Mouse (Mus musculus): ENCODE data around the gene Diaph3.

Gene Diaph3

DNA sequence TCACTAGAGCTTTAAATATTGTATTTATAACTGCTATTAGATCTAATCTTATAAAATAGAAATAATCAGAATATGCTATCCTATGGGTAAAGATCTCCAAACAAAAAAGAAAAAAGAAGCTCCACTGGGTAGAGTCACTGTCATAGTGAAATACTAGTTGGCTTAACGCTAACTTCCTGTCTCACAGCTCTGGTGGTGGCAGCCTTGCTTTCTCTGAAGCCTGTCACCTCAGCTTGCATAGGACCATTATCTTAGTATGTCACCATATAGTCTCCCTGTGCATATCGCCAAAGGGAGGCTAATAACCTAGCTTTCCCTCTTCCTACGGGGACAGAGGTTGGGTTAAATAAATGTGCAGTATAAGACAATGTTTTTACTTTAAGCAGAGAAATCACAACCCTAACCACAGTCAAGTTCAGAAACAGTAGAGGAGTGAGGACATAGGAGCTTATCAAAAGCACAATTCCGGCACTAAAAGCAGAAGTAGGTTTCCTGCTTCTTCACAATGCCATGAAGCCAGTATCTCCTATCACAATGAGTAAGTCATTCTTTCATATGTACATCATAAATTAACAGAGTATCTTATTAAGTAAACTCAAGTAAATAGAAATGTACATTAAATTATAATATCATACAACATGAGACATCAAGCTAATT is 293.8 kb downstream of the Diaph3 start:
- no peak for DNase-seq (ENCODE audit: low spot score)

DNA sequence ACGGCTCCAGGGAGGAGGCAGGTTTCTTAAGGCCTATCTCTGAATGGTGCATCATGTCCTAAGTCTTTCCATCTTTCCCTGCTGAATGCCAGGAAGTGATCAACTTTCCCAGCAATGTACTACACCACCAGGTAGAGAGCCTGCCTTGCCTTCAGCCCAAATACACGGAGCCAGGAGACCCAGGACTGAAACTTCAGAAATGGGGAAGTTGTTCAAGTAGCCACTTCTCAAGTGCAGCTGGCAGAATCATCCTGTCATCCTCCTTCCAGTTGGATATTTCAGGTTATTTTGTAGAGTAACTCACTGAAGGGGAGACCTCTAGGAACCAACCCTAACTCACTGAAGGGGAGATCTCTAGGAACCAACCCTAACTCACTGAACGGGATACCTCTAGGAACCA is 297.0 kb downstream of the Diaph3 start:
- DNase-seq (ENCODE audit: low spot score) = no peak

DNA sequence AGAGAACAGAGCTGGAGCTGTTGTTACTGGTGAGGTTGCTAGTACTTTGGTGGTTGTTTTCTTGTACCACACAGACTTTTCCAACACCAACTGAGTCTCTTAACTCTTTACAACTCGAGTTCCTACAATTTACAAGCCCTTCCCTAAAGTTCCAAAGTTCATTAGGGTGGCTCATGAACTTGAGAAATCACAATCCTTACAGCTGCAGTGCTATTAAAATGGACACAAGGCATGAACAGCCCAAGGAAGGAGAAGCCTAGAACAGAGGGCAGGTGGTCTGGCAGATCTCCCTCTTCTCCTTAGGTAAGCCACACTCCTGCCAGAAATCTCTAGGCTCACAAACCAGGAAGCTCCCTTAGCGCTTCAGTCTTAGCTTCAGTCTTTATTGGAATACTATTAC is 303.4 kb downstream of the Diaph3 start:
- DNase-seq (ENCODE audit: low spot score) = no peak

DNA sequence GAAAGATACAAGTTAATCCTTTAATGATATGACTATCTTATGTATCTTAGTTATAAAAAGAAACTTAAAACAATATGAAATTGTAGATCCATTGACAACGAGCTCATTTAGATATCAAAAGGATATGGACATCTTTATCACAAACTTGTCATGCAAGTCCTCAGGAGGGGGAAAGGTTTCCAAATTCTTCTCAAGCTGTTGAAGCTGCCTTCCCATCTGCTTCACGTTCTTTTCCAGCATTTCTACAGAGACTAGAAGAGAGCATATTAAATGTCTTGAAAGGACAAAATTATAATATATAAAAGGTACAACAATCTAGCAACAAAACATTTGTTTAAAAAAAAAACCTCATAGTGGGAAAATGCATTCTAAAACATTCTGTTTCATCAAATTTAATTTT is 306.2 kb downstream of the Diaph3 start:
- DNase-seq (ENCODE audit: low spot score) = no peak

DNA sequence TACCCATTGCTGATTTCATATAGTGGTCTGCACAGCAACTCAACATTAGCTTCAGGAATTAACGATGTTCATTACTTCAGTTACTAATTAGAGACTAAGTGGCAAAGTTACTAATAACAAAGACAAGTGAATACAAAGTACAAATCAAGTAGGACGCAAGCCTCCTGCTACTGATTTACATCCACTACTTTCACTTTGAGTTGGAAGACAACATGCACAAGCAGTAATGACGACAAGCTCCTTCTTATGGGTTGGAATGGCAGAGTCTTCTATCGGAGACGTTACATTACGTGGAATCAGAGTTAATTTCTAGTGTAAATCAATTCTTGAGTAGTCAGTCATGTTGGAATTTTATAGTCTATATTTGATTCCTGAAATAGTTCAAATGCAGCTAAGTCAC is 306.8 kb downstream of the Diaph3 start:
- no peak for DNase-seq (ENCODE audit: low spot score)

DNA sequence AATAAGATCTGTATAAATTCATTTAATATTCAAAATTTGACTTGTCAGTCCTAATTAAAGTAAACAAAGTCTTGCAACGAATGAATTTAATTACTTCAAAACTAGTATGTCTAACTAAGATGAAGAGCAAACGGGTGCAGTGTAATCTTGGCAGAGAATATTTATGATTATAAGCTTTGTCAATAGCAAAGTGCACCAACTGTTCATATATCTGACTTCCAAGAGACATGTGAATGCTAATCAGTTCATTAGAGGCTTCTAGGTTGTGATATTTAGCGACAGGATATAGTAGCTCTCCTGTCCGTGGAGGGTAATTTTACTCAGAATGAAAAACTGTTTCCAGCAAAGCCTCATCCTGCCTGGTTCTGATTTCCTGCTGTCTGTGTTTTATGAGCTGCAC is 308.0 kb downstream of the Diaph3 start:
- DNase-seq (ENCODE audit: low spot score) = no peak

DNA sequence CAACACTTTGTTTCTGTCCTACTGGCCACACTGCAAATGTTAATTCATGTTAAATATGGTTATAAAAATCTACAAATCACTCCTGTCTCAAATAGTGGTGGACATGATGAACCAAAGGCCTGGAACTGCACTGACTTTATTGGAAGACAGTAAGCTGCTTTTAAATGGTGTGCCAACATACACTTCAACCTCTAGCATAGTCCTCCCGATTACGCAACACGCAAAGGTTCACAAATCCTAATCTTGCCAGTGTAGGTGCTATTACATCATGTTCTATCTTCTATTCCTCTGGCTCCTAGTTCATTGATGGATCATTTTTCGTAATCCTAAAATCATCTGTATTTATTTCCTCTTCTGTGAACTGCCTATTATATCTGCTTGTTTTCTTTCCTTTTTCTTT is 324.8 kb downstream of the Diaph3 start:
- DNase-seq (ENCODE audit: low spot score) = no peak

DNA sequence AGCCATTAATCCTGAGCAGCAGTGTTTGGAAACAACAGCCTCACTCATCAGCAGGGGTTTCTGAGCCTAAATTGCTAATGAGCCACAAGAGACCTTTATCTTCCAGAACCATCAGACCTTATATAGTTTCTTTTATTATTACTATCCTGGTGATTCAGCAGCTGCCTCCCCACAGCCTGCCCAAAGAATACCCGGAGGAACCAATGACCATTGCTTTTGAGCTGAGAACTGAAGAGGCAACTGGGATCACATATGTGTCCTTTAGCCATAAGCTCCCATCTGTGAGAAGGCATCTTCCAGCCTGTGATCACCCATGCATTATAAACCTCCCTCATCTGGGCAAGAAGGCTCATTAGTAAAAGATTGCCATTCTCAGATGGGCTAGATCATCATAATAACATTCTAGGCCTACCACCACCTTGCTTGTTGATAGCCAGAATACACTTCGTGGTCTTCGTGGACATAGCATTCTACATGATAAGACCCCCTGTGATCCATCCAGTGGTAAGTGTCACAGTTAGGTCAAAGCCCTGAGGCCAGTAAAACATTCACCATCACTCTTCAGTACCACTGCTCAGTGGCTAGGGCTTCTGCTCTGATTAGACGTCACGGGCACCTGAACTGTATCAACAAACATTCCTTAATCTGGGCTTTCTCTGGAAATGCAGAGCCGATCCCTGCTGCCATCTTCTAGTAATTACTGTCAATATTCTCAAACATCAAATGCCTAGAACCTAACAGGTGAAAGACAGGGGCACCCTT is 352.0 kb downstream of the Diaph3 start:
- no peak for DNase-seq (ENCODE audit: low spot score)

DNA sequence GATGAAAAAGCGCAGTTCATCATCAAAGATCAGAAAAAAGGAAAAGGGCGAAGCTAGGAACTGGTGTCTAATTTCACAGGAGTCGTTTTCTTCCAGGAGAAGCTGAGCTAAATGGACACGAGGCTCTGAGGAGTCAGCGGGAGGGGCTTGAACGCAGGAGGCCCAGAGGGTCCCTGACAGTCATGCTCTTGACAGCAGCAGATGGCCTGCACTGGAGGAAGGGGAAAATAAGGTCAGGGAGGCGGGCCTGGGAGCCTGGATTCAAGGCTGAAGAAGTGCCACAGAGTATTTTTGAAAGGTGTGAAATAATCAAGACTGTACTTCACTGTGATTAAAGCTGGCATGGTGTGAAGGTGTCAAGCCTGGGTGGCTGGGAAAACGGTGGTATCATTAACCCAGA is 354.2 kb downstream of the Diaph3 start:
- peak; percentile 75 for DNase-seq (ENCODE audit: low spot score)

DNA sequence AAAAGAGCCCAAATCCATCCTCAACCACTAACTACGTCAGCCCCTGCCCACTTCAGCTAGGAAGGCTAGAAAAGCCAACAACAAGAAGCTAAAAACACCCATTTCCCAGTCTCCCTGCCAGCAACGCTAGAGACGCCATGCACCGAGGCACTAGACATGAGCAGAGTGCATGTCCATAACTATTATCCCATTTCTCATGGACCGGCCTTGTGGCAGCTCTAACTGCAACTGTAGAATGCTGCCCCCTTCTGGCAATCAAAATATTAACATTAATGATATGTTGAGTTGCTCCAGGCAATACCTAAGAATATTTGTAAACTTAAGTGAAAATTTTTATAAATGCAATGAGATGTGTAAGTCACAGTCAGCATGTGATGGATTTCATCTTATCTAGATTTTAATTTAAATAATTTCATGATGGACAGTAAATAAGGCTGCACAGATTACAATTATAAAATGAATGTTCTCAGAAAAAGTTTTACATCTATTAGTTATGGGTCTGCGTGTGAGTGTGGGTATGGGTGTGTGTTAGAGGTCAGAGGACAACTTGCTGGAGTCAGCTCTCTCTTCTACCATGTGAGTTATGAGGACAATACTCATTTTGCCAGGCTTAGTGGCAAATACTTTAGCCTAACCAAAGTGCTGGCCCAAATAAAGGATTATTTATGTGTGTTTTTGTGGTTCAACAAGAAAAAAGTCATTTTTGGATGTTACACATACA is 359.3 kb downstream of the Diaph3 start:
- peak; percentile 84 for DNase-seq (ENCODE audit: low spot score)

DNA sequence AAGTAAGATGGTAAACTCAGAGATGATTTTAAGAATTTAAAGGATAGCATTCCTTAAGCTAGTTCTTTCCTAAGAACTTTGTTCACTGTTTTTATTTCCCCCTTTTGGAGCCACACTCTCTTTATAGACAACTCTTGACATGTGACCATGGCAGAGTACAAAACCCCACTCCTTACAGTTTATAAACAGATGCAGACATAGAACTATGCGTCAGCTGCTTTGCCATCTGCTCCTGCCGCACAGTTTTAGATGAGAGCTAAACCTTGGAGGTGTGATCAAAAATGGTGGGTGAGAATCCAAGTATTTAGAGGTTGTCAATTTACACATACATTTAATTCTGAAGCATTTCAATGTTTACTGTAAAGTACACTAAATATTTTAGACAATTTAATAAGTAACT is 367.7 kb downstream of the Diaph3 start:
- no peak for DNase-seq (ENCODE audit: low spot score)

DNA sequence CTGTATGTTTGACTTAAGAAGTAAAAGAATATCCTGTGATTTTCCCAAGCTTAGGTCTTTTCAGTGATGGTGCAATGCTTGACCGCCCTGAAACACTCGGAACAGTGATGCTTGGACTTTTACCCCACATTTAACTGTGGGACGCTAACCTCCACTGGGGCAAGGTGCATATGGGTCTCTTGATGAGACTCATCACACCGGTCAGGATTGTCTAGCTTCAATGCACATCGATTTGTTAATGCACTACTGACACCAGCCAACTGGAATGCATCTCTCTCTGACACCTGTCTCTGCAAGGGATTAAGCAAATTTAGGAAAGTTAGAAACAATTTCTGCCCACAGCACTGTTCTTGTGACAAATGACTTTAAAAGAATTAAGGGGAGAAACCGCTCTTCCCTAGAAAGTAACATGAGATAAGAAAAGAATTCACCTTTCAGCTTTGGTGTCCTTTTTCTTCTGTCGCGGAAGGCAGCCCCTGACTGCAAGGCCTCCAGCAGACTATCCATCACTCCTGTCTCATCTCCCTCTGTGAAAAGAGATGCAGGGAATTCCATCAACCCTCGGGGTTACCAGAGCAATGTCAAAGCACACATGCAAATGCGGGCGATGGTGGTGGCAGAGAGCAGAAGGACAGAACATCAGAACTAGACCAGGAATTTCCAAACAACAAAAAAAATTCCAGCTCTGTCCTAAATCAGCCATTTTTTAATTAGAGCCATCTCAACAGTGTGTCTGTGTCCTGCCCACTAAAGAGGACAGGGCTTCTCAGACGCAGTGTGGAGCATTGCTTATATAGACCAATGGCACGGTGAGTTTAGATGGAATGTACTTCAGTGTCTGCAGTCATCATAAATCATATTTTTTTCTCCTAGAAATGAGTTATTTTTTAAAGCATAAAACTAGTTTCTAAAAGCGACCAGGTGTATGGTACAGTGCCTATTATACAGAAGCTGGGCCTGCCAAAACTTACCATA is 368.6 kb downstream of the Diaph3 start:
- DNase-seq (ENCODE audit: low spot score) = peak; percentile 55

DNA sequence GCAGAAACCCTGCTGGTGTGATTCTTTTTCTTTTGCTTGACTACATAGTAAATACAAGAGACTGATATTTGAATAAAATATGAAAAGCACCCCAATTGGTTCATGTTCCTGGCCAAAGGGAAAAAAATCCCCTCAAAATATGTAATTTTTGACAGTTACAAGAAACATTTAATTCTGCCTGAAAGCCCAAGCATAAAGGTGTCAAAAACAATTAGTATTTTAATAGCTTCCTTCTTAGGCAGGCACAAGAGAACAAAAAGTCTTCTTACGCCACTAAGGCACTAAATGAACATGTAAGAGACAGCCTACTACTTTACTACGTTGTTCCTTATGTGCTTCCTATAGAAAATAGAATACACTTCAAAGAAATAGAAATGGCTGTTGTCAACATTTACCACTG is 376.7 kb downstream of the Diaph3 start:
- DNase-seq (ENCODE audit: low spot score) = no peak

DNA sequence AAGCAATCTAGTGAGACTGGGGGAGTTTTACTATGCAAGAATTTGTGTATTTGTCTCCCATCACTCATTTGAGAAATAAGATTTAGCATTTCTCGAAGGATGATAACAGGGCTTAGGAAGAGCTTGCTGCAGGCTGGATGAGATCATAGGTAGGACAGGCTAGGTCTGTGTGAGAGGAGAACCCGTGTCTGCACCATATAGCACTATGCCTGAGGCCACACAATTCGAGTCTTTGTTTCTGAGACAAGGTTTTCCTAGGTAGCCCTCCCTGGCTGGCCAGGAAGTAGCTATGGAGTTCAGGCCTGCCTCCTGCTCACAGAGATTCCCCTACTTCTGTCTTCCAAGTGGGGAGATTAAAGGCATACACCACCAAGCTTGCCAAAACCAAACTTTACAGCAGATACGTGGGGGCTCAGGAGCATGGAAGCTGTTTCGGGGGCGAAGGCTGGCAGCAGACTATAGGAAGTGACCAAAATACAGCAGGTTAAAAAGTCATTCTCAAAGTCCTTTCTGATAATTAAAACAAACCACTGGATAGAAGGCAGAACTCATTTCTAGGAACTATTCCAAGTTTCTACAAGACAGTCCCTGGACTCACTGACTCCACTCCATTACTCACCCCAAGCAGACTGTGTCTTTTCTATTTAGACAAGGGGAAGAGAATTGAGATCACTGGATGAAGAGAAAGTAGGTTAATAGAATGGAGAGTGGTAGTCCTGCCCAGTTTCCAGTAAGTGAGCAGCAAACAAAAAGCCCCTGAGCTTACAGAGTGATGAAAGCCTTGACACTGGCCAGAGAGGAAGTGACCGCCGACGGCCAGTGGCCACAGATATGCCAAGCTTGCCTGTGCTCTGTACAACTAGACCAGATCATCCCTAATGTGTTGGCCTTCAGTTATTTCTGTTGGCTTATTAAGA is 383.2 kb downstream of the Diaph3 start:
- no peak for DNase-seq (ENCODE audit: low spot score)

DNA sequence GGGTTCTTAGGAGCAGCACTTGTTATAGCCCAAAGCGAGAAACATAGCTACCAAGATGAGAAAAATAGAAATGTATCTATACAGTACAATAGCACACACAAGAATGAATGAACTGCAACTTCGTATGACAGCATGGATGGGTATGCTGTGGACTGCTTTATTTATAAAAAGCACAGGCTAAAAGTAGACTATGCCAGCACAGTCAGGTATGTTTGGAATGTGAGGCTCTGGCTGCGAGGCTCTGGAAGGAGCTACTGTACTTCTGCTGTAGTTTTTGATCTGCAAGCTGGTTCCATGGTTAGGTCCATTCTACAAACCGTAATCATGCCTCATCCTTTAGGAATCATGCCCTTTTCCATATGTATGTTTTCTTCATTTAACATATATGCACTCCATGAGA is 383.9 kb downstream of the Diaph3 start:
- no peak for DNase-seq (ENCODE audit: low spot score)

DNA sequence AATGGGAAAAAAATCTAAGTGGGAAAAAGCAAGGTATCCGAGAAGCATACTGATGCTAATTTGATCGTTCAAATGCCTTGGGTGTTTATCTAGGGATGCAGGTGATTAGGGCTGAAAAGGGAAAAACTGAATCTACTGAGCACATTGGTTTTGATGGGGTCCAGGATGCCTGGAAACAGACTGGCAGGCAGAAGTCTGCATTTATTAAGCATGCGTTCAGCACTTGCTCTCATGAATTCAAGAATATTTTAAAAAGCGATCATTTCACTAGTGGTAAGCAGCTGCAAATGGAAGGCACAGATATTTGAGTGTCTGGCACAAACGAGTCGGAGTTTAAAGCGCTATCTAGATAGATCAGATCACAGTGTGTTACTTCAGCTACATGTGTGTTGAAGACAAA is 390.7 kb downstream of the Diaph3 start:
- no peak for DNase-seq (ENCODE audit: low spot score)

DNA sequence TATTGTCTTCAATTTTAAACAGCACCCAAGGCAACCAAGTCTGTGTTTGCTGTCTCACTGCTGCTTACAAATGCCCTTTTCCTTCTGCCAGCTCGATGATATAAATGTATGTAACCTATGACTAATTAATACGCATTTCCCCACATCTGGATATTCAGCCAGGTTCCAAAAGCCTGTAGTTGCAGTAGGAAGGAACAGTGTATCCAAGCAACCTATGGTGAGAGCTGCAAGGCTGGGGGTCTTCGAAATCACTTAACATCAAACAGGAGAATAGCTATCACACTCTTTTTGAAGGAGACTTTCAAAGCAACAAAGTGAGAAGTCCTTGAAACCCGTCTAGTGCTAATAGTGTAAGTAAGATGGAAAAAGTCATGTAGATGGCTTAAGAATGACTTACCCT is 391.6 kb downstream of the Diaph3 start:
- DNase-seq (ENCODE audit: low spot score) = no peak

DNA sequence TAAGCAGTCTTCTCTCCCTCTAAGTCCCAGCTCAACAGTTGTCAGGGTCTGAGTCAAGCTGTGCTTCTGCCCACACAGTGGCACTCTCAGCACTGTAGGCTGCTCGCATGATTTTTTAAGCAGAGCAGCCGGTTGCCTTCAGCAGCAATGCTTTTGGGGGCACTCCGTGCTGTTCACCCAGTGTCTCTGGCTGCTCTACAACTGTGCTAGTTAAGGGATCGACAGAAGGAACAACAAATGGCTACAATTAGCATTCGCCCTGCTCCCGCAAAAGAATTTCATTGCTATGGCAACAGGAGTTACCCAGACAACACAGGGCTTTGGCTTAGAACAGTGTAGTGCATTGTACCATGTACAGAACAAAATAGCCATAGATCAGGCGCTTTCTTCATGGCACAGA is 392.2 kb downstream of the Diaph3 start:
- DNase-seq (ENCODE audit: low spot score) = peak; percentile 87

DNA sequence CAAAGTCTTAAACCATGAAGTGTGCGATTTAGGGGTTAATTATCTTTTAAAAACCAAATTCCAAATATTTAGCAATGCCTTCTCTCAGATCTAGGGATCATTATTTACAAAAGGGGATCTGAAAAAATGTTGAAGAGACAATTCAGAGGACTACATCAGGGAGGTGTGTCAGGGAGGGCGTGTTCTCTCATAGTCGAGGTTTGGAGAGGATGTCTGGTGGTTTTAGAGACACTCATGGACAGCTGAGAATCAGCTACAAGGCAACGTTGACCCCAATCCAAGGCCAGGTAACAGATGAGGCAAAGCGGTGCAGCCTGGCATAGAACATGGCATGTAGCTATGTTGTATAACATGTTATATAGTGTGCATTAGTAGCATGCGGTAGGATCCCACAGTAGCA is 396.5 kb downstream of the Diaph3 start:
- DNase-seq (ENCODE audit: low spot score) = no peak

DNA sequence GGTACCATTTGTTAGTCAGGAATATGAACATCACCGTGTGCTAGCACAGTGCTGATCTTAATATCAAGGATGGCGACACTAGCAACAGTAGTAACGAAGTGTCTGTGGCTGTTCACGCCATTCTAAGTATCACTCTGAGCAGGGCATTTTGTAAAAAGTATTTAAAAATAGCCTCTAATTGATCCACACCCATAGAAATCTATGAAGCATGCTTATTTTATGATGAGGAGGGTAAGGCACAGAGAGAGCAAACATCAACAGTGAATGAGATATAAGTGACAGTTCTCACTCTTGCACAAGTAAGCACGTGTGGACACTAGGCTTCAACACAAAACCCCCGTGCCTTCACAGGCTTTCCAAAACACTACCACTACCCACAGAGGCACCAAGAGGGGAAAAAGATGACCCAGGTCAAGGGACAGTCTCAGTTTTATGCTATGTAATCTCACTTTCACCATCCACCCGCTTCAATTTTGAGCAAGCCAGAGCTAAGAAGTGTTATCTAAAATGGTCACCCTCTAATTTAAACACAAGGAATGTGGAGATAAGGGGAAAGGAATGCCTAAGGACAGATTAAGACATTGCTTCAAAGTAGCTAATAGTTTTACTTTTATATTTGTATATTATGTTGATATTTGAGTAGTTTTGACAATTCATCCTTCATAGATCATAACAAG is 399.0 kb downstream of the Diaph3 start:
- no peak for DNase-seq (ENCODE audit: low spot score)
